Mouse (Mus musculus) olfactory bulb, adult 2 months (tissue): ENCODE results near the gene Intu.

Experiments used
- CTCF ChIP-seq: fragments of 200-500 bp; IDR thresholded peaks from 2 replicates; pipeline ENCODE4 v1.5.1; 2012; ENCODE audit warnings: low read depth, mild to moderate bottlenecking, low read length, moderate library complexity; ENCODE audit not compliant: insufficient read depth
- POLR2A ChIP-seq: fragments of 200-500 bp; IDR thresholded peaks from 2 replicates; pipeline ENCODE4 v1.6.1; 2012; ENCODE audit warnings: mild to moderate bottlenecking, low read depth, low read length, moderate library complexity; ENCODE audit not compliant: insufficient read depth

GRCm38 (mm10) chr3:40527976-40528950, 2.8 kb upstream of the Intu start:
- TF ChIP-seq POLR2A (no peak), CTCF (no peak)
